Mouse (Mus musculus): ENCODE data around the gene Spi1. TPM values are rescaled to one million over a fixed set of nuclear protein-coding genes. Genes with fewer than 3 reads are reported as not detected.
"Not testable (repeated sequence)": the region's sequence is repeated elsewhere in the genome, so short reads cannot be mapped to it uniquely, and the experiment has no call there.

Spi1 gene
- polyA plus RNA-seq, 1 experiment from 2014 or later = 3.0 TPM

GRCm38 (mm10) chr2:91109241-91109640 is 27.1 kb downstream of the Spi1 start:
- ATAC-seq (replicated peaks; ENCODE audit: insufficient number of reproducible peaks, low FRiP score, low TSS enrichment, low read depth) (no peak), DNase-seq (ENCODE audit: low spot score) (no peak)
- no peak overlapping the region for H3K9ac ChIP-seq (replicated peaks; ENCODE audit: low read length)
- no peaks in the 10 kb centered on the region for H3K9me3 ChIP-seq (replicated peaks; ENCODE audit: control insufficient read depth, low read length)
- WGBS = 80% methylated on average over 5 of the region's 5 CpGs
- H3K36me3 ChIP-seq (replicated peaks; ENCODE audit: control insufficient read depth, insufficient read depth, low read depth, low read length) = no peaks in the 10 kb centered on the region
- H3K4me2 ChIP-seq (ENCODE audit: low read depth, low read length) = no peak overlapping the region
- no peaks in the 10 kb centered on the region for H3K4me1 ChIP-seq (ENCODE audit: control insufficient read depth, insufficient read depth, low read length)
- H3K27ac ChIP-seq (replicated peaks; ENCODE audit: low read depth, low read length) = no peak overlapping the region
- no peak overlapping the region for H3K4me3 ChIP-seq (ENCODE audit: low read depth, low read length)
- no peaks in the 10 kb centered on the region for H3K27me3 ChIP-seq (ENCODE audit: control insufficient read depth, insufficient read depth, low read length)

- Histone ChIP-seq H3K27ac (replicated peaks; ENCODE audit: low read depth, low read length) (no peak overlapping the region), H3K4me3 (ENCODE audit: low read depth, low read length) (no peak overlapping the region), H3K36me3 (replicated peaks; ENCODE audit: control insufficient read depth, insufficient read depth, low read depth, low read length) (no peaks in the 10 kb centered on the region), H3K9me3 (replicated peaks; ENCODE audit: control insufficient read depth, low read length) (no peaks in the 10 kb centered on the region), H3K4me1 (ENCODE audit: control insufficient read depth, insufficient read depth, low read length) (no peaks in the 10 kb centered on the region), H3K9ac (replicated peaks; ENCODE audit: low read length) (no peak overlapping the region), H3K27me3 (ENCODE audit: control insufficient read depth, insufficient read depth, low read length) (no peaks in the 10 kb centered on the region), H3K4me2 (ENCODE audit: low read depth, low read length) (no peak overlapping the region)
- WGBS = 90% methylated on average over 5 of the region's 5 CpGs
- no peak for DNase-seq (ENCODE audit: low spot score)
- ATAC-seq (replicated peaks; ENCODE audit: insufficient number of reproducible peaks, low FRiP score, low TSS enrichment, low read depth) = no peak
These were observed 27.7 kb downstream of the Spi1 start for GRCm38 (mm10) chr2:91109807-91110385.

- no peak overlapping the region for H3K4me3 ChIP-seq (ENCODE audit: low read depth, low read length)
- no peaks in the 10 kb centered on the region for H3K36me3 ChIP-seq (replicated peaks; ENCODE audit: control insufficient read depth, insufficient read depth, low read depth, low read length)
- no peak overlapping the region for H3K9ac ChIP-seq (replicated peaks; ENCODE audit: low read length)
- DNase-seq (ENCODE audit: low spot score) (no peak), ATAC-seq (replicated peaks; ENCODE audit: insufficient number of reproducible peaks, low FRiP score, low TSS enrichment, low read depth) (no peak)
- peaks cover 1% of the 10 kb centered on the region; the same call in 1 of the 2 replicates for H3K4me1 ChIP-seq (ENCODE audit: control insufficient read depth, insufficient read depth, low read length)
- no peaks in the 10 kb centered on the region for H3K27me3 ChIP-seq (ENCODE audit: control insufficient read depth, insufficient read depth, low read length)
- no peak overlapping the region for H3K27ac ChIP-seq (replicated peaks; ENCODE audit: low read depth, low read length)
- H3K9me3 ChIP-seq (replicated peaks; ENCODE audit: control insufficient read depth, low read length) = no peaks in the 10 kb centered on the region
- no peak overlapping the region for H3K4me2 ChIP-seq (ENCODE audit: low read depth, low read length)
- 81% methylated on average over 6 of the region's 6 CpGs for WGBS
These were observed 28.2 kb downstream of the Spi1 start for GRCm38 (mm10) chr2:91110429-91110828.

- not testable (repeated sequence) for H3K27ac ChIP-seq (replicated peaks; ENCODE audit: low read depth, low read length); H3K4me1 ChIP-seq (ENCODE audit: control insufficient read depth, insufficient read depth, low read length); H3K9me3 ChIP-seq (replicated peaks; ENCODE audit: control insufficient read depth, low read length); H3K4me3 ChIP-seq (ENCODE audit: low read depth, low read length); H3K9ac ChIP-seq (replicated peaks; ENCODE audit: low read length); ATAC-seq (replicated peaks; ENCODE audit: insufficient number of reproducible peaks, low FRiP score, low TSS enrichment, low read depth); DNase-seq (ENCODE audit: low spot score); H3K4me2 ChIP-seq (ENCODE audit: low read depth, low read length); H3K36me3 ChIP-seq (replicated peaks; ENCODE audit: control insufficient read depth, insufficient read depth, low read depth, low read length); H3K27me3 ChIP-seq (ENCODE audit: control insufficient read depth, insufficient read depth, low read length)
- WGBS = 96% methylated on average over 3 of the region's 3 CpGs
These were observed 29.6 kb downstream of the Spi1 start for GRCm38 (mm10) chr2:91111832-91112231.

- WGBS = 52% methylated on average over 4 of the region's 4 CpGs
- H3K4me3 ChIP-seq (ENCODE audit: low read depth, low read length) = no peak overlapping the region
These were observed 30.3 kb downstream of the Spi1 start for GRCm38 (mm10) chr2:91112491-91112890.

GRCm38 (mm10) chr2:91113334-91113733 is 31.1 kb downstream of the Spi1 start:
- no peak for DNase-seq (ENCODE audit: low spot score)
- Histone ChIP-seq H3K4me1 (ENCODE audit: control insufficient read depth, insufficient read depth, low read length) (peaks cover 2% of the 10 kb centered on the region; the same call in 1 of the 2 replicates), H3K36me3 (replicated peaks; ENCODE audit: control insufficient read depth, insufficient read depth, low read depth, low read length) (no peaks in the 10 kb centered on the region), H3K27me3 (ENCODE audit: control insufficient read depth, insufficient read depth, low read length) (no peaks in the 10 kb centered on the region), H3K9me3 (replicated peaks; ENCODE audit: control insufficient read depth, low read length) (no peaks in the 10 kb centered on the region), H3K4me2 (ENCODE audit: low read depth, low read length) (no peak overlapping the region), H3K27ac (replicated peaks; ENCODE audit: low read depth, low read length) (no peak overlapping the region), H3K9ac (replicated peaks; ENCODE audit: low read length) (no peak overlapping the region), H3K4me3 (ENCODE audit: low read depth, low read length) (no peak overlapping the region)
- no peak for ATAC-seq (replicated peaks; ENCODE audit: insufficient number of reproducible peaks, low FRiP score, low TSS enrichment, low read depth)
- 78% methylated on average over 10 of the region's 10 CpGs for WGBS

More at GRCm38 (mm10) chr2:91112491-91112890, 30.3 kb downstream of the Spi1 start:
- ATAC-seq (replicated peaks; ENCODE audit: insufficient number of reproducible peaks, low FRiP score, low TSS enrichment, low read depth) (no peak), DNase-seq (ENCODE audit: low spot score) (no peak)
- no peak overlapping the region for H3K4me2 ChIP-seq (ENCODE audit: low read depth, low read length)
- H3K4me1 ChIP-seq (ENCODE audit: control insufficient read depth, insufficient read depth, low read length) = peaks cover 2% of the 10 kb centered on the region; the same call in 1 of the 2 replicates
- no peak overlapping the region for H3K27ac ChIP-seq (replicated peaks; ENCODE audit: low read depth, low read length)
- no peak overlapping the region for H3K9ac ChIP-seq (replicated peaks; ENCODE audit: low read length)
- no peaks in the 10 kb centered on the region for H3K36me3 ChIP-seq (replicated peaks; ENCODE audit: control insufficient read depth, insufficient read depth, low read depth, low read length)
- H3K9me3 ChIP-seq (replicated peaks; ENCODE audit: control insufficient read depth, low read length) = no peaks in the 10 kb centered on the region
- no peaks in the 10 kb centered on the region for H3K27me3 ChIP-seq (ENCODE audit: control insufficient read depth, insufficient read depth, low read length)

GRCm38 (mm10) chr2:91113852-91114251 is 31.7 kb downstream of the Spi1 start:
- no peak for ATAC-seq (replicated peaks; ENCODE audit: insufficient number of reproducible peaks, low FRiP score, low TSS enrichment, low read depth)

GRCm38 (mm10) chr2:91114781-91115577 is 32.8 kb downstream of the Spi1 start:
- peak overlapping the region; percentile 71 for H3K9ac ChIP-seq (replicated peaks; ENCODE audit: low read length)
- peak overlapping the region; percentile 38 for H3K4me3 ChIP-seq (ENCODE audit: low read depth, low read length)
- WGBS = 8% methylated on average over 42 of the region's 42 CpGs
- no peaks in the 10 kb centered on the region for H3K36me3 ChIP-seq (replicated peaks; ENCODE audit: control insufficient read depth, insufficient read depth, low read depth, low read length)
- no peak overlapping the region for H3K27ac ChIP-seq (replicated peaks; ENCODE audit: low read depth, low read length)
- peak overlapping the region; percentile 89 for H3K4me2 ChIP-seq (ENCODE audit: low read depth, low read length)
- ATAC-seq (replicated peaks; ENCODE audit: insufficient number of reproducible peaks, low FRiP score, low TSS enrichment, low read depth) (peak; percentile 76), DNase-seq (ENCODE audit: low spot score) (peak; percentile 95)
- H3K9me3 ChIP-seq (replicated peaks; ENCODE audit: control insufficient read depth, low read length) = no peaks in the 10 kb centered on the region
- no peaks in the 10 kb centered on the region for H3K27me3 ChIP-seq (ENCODE audit: control insufficient read depth, insufficient read depth, low read length)
- H3K4me1 ChIP-seq (ENCODE audit: control insufficient read depth, insufficient read depth, low read length) = peaks cover 2% of the 10 kb centered on the region; the same call in 1 of the 2 replicates

More at GRCm38 (mm10) chr2:91113852-91114251, 31.7 kb downstream of the Spi1 start:
- Histone ChIP-seq H3K9me3 (replicated peaks; ENCODE audit: control insufficient read depth, low read length) (no peaks in the 10 kb centered on the region), H3K9ac (replicated peaks; ENCODE audit: low read length) (no peak overlapping the region), H3K4me3 (ENCODE audit: low read depth, low read length) (no peak overlapping the region), H3K4me1 (ENCODE audit: control insufficient read depth, insufficient read depth, low read length) (peaks cover 2% of the 10 kb centered on the region; the same call in 1 of the 2 replicates), H3K27me3 (ENCODE audit: control insufficient read depth, insufficient read depth, low read length) (no peaks in the 10 kb centered on the region), H3K36me3 (replicated peaks; ENCODE audit: control insufficient read depth, insufficient read depth, low read depth, low read length) (no peaks in the 10 kb centered on the region), H3K27ac (replicated peaks; ENCODE audit: low read depth, low read length) (no peak overlapping the region), H3K4me2 (ENCODE audit: low read depth, low read length) (no peak overlapping the region)
- DNase-seq (ENCODE audit: low spot score) = no peak
- WGBS = 75% methylated on average over 6 of the region's 6 CpGs
